Mouse (Mus musculus) thymus, adult 2 months (tissue): ENCODE results near the gene Kif7.

Experiments used
- CTCF ChIP-seq: fragments of 200-500 bp; IDR thresholded peaks from 2 replicates; pipeline ENCODE4 v1.5.1; 2012; ENCODE audit warnings: mild to moderate bottlenecking, control low read depth, low read length, moderate library complexity, borderline replicate concordance; ENCODE audit not compliant: control insufficient read depth, poor library complexity, insufficient read depth; ENCODE audit errors: extremely low read depth
- POLR2A ChIP-seq: fragments of 200-500 bp; IDR thresholded peaks from 2 replicates; pipeline ENCODE4 v1.6.1; 2012; ENCODE audit warnings: mild to moderate bottlenecking, low read length, control low read depth, moderate library complexity; ENCODE audit not compliant: control insufficient read depth, poor library complexity, insufficient read depth; ENCODE audit errors: extremely low read depth

- TF ChIP-seq CTCF (no peak), POLR2A (no peak)
Observed at GRCm38 (mm10) chr7:79742277-79742658, 26.7 kb upstream of the Kif7 start.
